Mouse (Mus musculus): ENCODE results near the gene Zfp969. TPM values are rescaled to one million over a fixed set of nuclear protein-coding genes. Genes with fewer than 3 reads are reported as not detected.

Gene Zfp969
- not detected for polyA plus RNA-seq (2015; fragmentation: Illumina TruSeq; extraction: RNeasy Lipid Tissue Mini Kit (QIAGEN cat#74804); ENCODE audit: insufficient read depth, low read depth, low replicate concordance)

DNA sequence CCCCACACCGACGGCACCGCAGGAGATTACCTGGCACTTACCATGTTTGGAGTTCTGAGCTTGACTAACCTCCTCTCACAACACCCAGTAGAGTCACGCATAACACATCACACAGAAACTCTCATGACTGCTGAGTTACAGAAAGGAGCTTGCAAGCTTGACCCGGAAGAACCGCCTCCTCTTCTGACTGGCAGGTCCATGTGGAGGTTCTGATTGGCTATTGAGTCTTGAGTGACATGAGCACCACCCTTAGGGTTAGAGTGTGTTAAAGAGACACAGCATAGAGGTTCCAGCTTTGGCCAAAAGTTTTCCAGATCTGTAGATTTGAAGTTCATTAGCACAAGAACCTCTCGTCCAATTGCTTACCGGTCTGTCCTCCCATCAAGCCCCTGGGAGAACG, at the start of gene Zfp969:
TSS of gene Zfp969 (minus strand) at position 101 of the 400 bp plus-strand sequence.

DNA sequence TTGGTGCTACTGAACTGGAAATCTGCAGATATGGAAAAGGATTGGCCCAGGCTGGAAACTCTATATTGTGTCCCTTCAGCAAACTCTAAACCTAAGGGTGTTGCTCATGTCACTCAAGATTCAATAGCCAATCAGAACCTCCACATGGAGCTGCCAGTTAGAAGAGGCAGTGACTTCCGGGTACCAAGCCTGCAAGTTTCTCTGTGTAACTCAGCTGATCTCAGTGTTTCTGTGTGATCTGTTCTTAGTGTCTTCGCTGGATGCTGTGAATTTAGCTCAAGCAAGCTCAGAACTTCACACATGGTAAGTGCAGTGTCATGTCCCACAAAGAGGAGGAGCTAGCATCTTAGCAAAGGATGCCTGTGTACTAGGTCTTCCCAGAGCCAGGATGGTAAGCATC, 37.8 kb upstream of the Zfp969 start, which contains the start of gene Gm2007:
TSS of gene Gm2007 (plus strand) at position 301 of the 400 bp plus-strand sequence.

DNA sequence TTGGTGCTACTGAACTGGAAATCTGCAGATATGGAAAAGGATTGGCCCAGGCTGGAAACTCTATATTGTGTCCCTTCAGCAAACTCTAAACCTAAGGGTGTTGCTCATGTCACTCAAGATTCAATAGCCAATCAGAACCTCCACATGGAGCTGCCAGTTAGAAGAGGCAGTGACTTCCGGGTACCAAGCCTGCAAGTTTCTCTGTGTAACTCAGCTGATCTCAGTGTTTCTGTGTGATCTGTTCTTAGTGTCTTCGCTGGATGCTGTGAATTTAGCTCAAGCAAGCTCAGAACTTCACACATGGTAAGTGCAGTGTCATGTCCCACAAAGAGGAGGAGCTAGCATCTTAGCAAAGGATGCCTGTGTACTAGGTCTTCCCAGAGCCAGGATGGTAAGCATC, 59.8 kb downstream of the Zfp969 start, which contains the start of gene Gm11007:
TSS of gene Gm11007 (plus strand) at position 301 of the 400 bp plus-strand sequence.

Other genes with a start within 250 kb of the Zfp969 start
- gene Zfp965, start 233.7 kb downstream of the Zfp969 start, polyA plus RNA-seq (2015; fragmentation: Illumina TruSeq; extraction: RNeasy Lipid Tissue Mini Kit (QIAGEN cat#74804); ENCODE audit: insufficient read depth, low read depth, low replicate concordance) = 3.9 TPM
- gene Gm11007, start 59.7 kb downstream of the Zfp969 start, polyA plus RNA-seq (2015; fragmentation: Illumina TruSeq; extraction: RNeasy Lipid Tissue Mini Kit (QIAGEN cat#74804); ENCODE audit: insufficient read depth, low read depth, low replicate concordance) = not detected
- not detected for gene Gm2007, start 37.9 kb upstream of the Zfp969 start, polyA plus RNA-seq (2015; fragmentation: Illumina TruSeq; extraction: RNeasy Lipid Tissue Mini Kit (QIAGEN cat#74804); ENCODE audit: insufficient read depth, low read depth, low replicate concordance)
- 3.3 TPM for gene Gm14288, start 97.4 kb upstream of the Zfp969 start, polyA plus RNA-seq (2015; fragmentation: Illumina TruSeq; extraction: RNeasy Lipid Tissue Mini Kit (QIAGEN cat#74804); ENCODE audit: insufficient read depth, low read depth, low replicate concordance)
- 2.8 TPM for gene Gm6710, start 165.6 kb upstream of the Zfp969 start, polyA plus RNA-seq (2015; fragmentation: Illumina TruSeq; extraction: RNeasy Lipid Tissue Mini Kit (QIAGEN cat#74804); ENCODE audit: insufficient read depth, low read depth, low replicate concordance)
- 3.6 TPM for gene Zfp966, start 227.5 kb upstream of the Zfp969 start, polyA plus RNA-seq (2015; fragmentation: Illumina TruSeq; extraction: RNeasy Lipid Tissue Mini Kit (QIAGEN cat#74804); ENCODE audit: insufficient read depth, low read depth, low replicate concordance)

Measured in pancreas, adult 10 weeks (tissue).